9 mouse cellular contexts compared by ENCODE assay signal in the genomic region with DNA sequence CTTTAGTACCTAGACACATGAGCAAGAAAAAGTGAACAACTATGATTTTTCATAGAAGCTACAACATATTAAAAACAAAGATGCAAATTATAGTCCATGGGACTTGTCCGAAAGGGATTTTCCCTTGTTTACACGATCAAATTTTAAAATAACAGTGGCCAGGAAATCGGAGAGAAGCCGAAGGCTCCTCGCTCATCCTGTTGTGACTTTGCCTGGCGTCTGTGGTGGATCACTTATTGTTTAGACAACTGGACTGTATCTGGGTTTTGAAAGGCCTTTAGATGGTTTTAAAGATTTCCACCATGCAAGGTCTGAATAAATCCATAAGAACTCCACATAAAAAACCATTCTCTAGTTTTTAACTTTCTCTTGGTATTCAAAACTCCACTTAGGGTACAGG. TPM values are rescaled to one million over a fixed set of nuclear protein-coding genes. Genes with fewer than 3 reads are reported as not detected.
DNase-seq lines count a peak whose midpoint lies in the region; ATAC-seq lines count a peak whose summit lies in the region.
"Had no signal": no experiment of that assay in that cellular context is flagged by ENCODE, and none has a peak within 500 bp of the region (broad histone marks: within the 10 kb centered on the region; RNA-seq: fewer than 3 reads in every experiment).

No protein-coding gene starts in this region.

- no peaks in the 10 kb centered on the region for H3K27me3 ChIP-seq in heart, embryonic 15.5 days
- H3K27me3 ChIP-seq in forebrain, embryonic 14.5 days (replicated peaks; ENCODE audit: control insufficient read depth, insufficient read depth, low read length), result no peaks in the 10 kb centered on the region

- no peaks in the 10 kb centered on the region for H3K36me3 ChIP-seq in heart, embryonic 15.5 days
- no peaks in the 10 kb centered on the region for H3K36me3 ChIP-seq in forebrain, embryonic 14.5 days (ENCODE audit: control insufficient read depth, insufficient read depth, low read length)

- H3K27ac ChIP-seq in heart, embryonic 15.5 days, result no peak overlapping the region
- H3K27ac ChIP-seq in forebrain, embryonic 14.5 days (ENCODE audit: low read depth, low read length), result no peak overlapping the region

- intact Hi-C loops in heart, postnatal 25 days (cut with DNase I), result loop anchor here (5.0 kb wide), 1 partner anchor 96 kb away; no protein-coding TSS in a partner anchor

- H3K9ac ChIP-seq in heart, embryonic 15.5 days, result no peak overlapping the region
- no peak overlapping the region for H3K9ac ChIP-seq in forebrain, embryonic 14.5 days (ENCODE audit: low read length)

- ATAC-seq in heart, embryonic 15.5 days (replicated peaks; ENCODE audit: insufficient number of reproducible peaks, insufficient read depth, low FRiP score, low read depth), result no peak
- ATAC-seq in forebrain, embryonic 14.5 days, result no peak
- no peak for ATAC-seq in erythroid progenitor cell, adult 5-6 weeks (replicated peaks; ENCODE audit: low FRiP score, poor library complexity, severe bottlenecking)

- peaks cover 10% of the 10 kb centered on the region; the same call in 1 of the 2 replicates for H3K4me1 ChIP-seq in heart, embryonic 15.5 days (replicated peaks)
- 0 out of 2 replicates have a peak, but pooled peaks cover 2% of the 10 kb centered on the region for H3K4me1 ChIP-seq in forebrain, embryonic 14.5 days (ENCODE audit: control insufficient read depth, insufficient read depth, low read length)

- no peaks in the 10 kb centered on the region for H3K9me3 ChIP-seq in heart, embryonic 15.5 days (replicated peaks)
- no peaks in the 10 kb centered on the region for H3K9me3 ChIP-seq in forebrain, embryonic 14.5 days (replicated peaks; ENCODE audit: control insufficient read depth, low read length)

- H3K4me3 ChIP-seq in heart, embryonic 15.5 days, result peak overlapping the region; percentile 27
- H3K4me3 ChIP-seq in forebrain, embryonic 14.5 days (ENCODE audit: low read depth, low read length), result no peak overlapping the region

- H3K4me2 ChIP-seq in heart, embryonic 15.5 days, result peak overlapping the region; percentile 85
- H3K4me2 ChIP-seq in forebrain, embryonic 14.5 days (ENCODE audit: low read length), result no peak overlapping the region; the same call in 1 of the 2 replicates

- DNase-seq in heart, adult 8-10 months (ENCODE audit: low spot score), result peak; percentile 31
- no peak for DNase-seq in heart, postnatal 25 days (ENCODE audit: low spot score)
- peak; percentile 30 for DNase-seq in Muller cell, postnatal 12 days (ENCODE audit: inconsistent ontology term)
- DNase-seq in kidney, postnatal 10 days, result peak; percentile 39
- no peak for DNase-seq in forebrain, embryonic 14.5 days (ENCODE audit: low spot score)
- no peak for DNase-seq in adrenal gland, postnatal 4 days (ENCODE audit: low spot score in 2 of 2)
- DNase-seq: thymus, postnatal 25 days had no signal

- WGBS in heart, embryonic 15.5 days, result 65% methylated on average over 6 of the region's 6 CpGs
- WGBS in forebrain, embryonic 14.5 days, result 88% methylated on average over 6 of the region's 6 CpGs

RNA-seq across cellular contexts. Expression of a gene that starts 1.6 kb away (rescaled TPM):
- total RNA-seq in heart, adult 8-10 months (2022), result 10 to 100 TPM; 10.2 to 14.1 (median 12.1) TPM
- total RNA-seq in heart, postnatal 25 days (2021), result 10 to 100 TPM; 13.8 to 14.6 TPM
- polyA plus RNA-seq in heart, embryonic 15.5 days (2015; fragmentation: Nextera tagmentation; extraction: Ambion mirVana), result 9.6 and 10.2 TPM in 2 replicates
- 10.2 and 14.6 TPM in 2 replicates for polyA plus RNA-seq in forebrain, embryonic 14.5 days (2014; fragmentation: Nextera tagmentation; extraction: Ambion mirVana)
- total RNA-seq in erythroid progenitor cell, adult 5-6 weeks (2015; ENCODE audit: low replicate concordance), result 5.4 TPM in 1 of 2 replicates, not detected in the other
- 0.45 TPM in 1 of 2 replicates, not detected in the other for total RNA-seq in erythroid progenitor cell, adult 5-6 weeks (2017; ENCODE audit: low replicate concordance)
- total RNA-seq in adrenal gland, postnatal 4 days (2021), result 10 to 100 TPM; 32.2 to 56.4 TPM

Comparison
In these comparisons a context has a peak if more than half of its experiments do, and no peak if none do; other contexts are left out.
1. DNase-seq: peak in heart, adult 8-10 months (single experiment), Muller cell, postnatal 12 days (single experiment) and kidney, postnatal 10 days (single experiment); none in heart, postnatal 25 days (single experiment), forebrain, embryonic 14.5 days (single experiment) and adrenal gland, postnatal 4 days (0 of 2).